Mouse (Mus musculus): ENCODE measurements around the gene Pcif1. TPM values are rescaled to one million over a fixed set of nuclear protein-coding genes. Genes with fewer than 3 reads are reported as not detected.

Pcif1 gene
- polyA plus RNA-seq, 1 experiment from 2014 or later: 60.0 TPM

GRCm38 (mm10) chr2:164917371-164917770, 38.3 kb downstream of the Pcif1 start:
- ATAC-seq (ENCODE audit: low FRiP score): no peak
- no peak overlapping the region for H3K4me2 ChIP-seq (replicated peaks; ENCODE audit: low read depth, low read length)
- 62% methylated on average over 10 of the region's 10 CpGs for WGBS

DNA sequence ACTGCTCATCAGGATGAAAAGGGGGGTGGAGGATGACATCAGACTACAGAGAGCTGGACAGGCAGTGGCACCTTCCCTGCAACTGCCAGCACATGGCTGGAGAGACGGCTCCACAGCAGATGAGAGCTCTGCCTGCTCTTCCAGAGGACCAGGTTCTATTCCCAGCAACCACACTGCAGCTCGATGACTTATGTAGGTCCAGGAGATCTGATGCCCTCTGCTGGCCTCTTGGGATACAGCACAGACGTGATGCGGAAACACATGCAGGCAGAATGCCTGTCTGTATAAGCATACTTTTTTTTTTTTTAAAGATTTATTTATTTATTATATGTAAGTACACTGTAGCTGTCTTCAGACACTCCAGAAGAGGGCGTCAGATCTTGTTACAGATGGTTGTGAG, 39.2 kb downstream of the Pcif1 start:
- no peak overlapping the region for H3K4me3 ChIP-seq (ENCODE audit: low read depth, low read length)
- 63% methylated on average over 4 of the region's 5 CpGs for WGBS
- ATAC-seq (ENCODE audit: low FRiP score) (no peak), DNase-seq (ENCODE audit: low spot score) (peak; percentile 59)
- H3K9ac ChIP-seq (ENCODE audit: low read depth, low read length): no peak overlapping the region
- 0 out of 2 replicates have a peak, but pooled peaks cover 2% of the 10 kb centered on the region for H3K36me3 ChIP-seq (ENCODE audit: control insufficient read depth, insufficient read depth, low read length)
- H3K27me3 ChIP-seq (ENCODE audit: control insufficient read depth, insufficient read depth, low read length): no peaks in the 10 kb centered on the region
- H3K27ac ChIP-seq (ENCODE audit: low read depth, low read length): no peak overlapping the region
- no peak overlapping the region for H3K4me2 ChIP-seq (replicated peaks; ENCODE audit: low read depth, low read length)
- H3K4me1 ChIP-seq (replicated peaks; ENCODE audit: control insufficient read depth, insufficient read depth, low read length): no peaks in the 10 kb centered on the region
- H3K9me3 ChIP-seq (ENCODE audit: control insufficient read depth, low read length): no peaks in the 10 kb centered on the region

More at GRCm38 (mm10) chr2:164917371-164917770, 38.3 kb downstream of the Pcif1 start:
- no peak for DNase-seq (ENCODE audit: low spot score)
- no peak overlapping the region for H3K4me3 ChIP-seq (ENCODE audit: low read depth, low read length)
- H3K36me3 ChIP-seq (ENCODE audit: control insufficient read depth, insufficient read depth, low read length): 0 out of 2 replicates have a peak, but pooled peaks cover 2% of the 10 kb centered on the region
- no peak overlapping the region for H3K9ac ChIP-seq (ENCODE audit: low read depth, low read length)
- H3K27ac ChIP-seq (ENCODE audit: low read depth, low read length): no peak overlapping the region
- no peaks in the 10 kb centered on the region for H3K4me1 ChIP-seq (replicated peaks; ENCODE audit: control insufficient read depth, insufficient read depth, low read length)
- no peaks in the 10 kb centered on the region for H3K9me3 ChIP-seq (ENCODE audit: control insufficient read depth, low read length)
- H3K27me3 ChIP-seq (ENCODE audit: control insufficient read depth, insufficient read depth, low read length): no peaks in the 10 kb centered on the region

GRCm38 (mm10) chr2:164921984-164922383, 42.9 kb downstream of the Pcif1 start:
- H3K27me3 ChIP-seq (ENCODE audit: control insufficient read depth, insufficient read depth, low read length): no peaks in the 10 kb centered on the region

DNA sequence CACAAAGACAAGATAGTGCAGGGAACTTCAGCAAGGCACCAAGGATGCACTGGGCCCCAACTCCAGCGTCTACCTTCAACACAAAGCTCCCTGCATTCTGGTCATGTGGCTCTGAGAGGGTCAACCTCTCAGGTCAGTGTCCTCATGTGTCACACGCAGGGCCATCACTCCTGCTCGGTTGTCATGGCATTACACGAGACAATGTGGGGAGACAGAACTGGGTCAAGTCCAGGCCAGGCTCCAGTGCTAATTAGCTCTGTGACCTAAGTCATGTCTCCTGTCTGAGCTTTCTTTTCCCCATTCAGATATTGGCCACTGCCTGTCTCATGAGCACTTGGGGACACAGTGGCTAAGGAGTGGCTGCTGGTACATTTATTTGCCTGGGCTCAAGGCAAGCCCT, 44.2 kb downstream of the Pcif1 start:
- DNase-seq (ENCODE audit: low spot score): no peak
- Histone ChIP-seq H3K9me3 (ENCODE audit: control insufficient read depth, low read length) (no peaks in the 10 kb centered on the region), H3K36me3 (ENCODE audit: control insufficient read depth, insufficient read depth, low read length) (0 out of 2 replicates have a peak, but pooled peaks cover 2% of the 10 kb centered on the region), H3K4me3 (ENCODE audit: low read depth, low read length) (no peak overlapping the region), H3K9ac (ENCODE audit: low read depth, low read length) (no peak overlapping the region), H3K4me1 (replicated peaks; ENCODE audit: control insufficient read depth, insufficient read depth, low read length) (0 out of 2 replicates have a peak, but pooled peaks cover 2% of the 10 kb centered on the region), H3K27me3 (ENCODE audit: control insufficient read depth, insufficient read depth, low read length) (no peaks in the 10 kb centered on the region), H3K4me2 (replicated peaks; ENCODE audit: low read depth, low read length) (no peak overlapping the region), H3K27ac (ENCODE audit: low read depth, low read length) (no peak overlapping the region)
- ATAC-seq (ENCODE audit: low FRiP score): no peak
- WGBS: 48% methylated on average over 4 of the region's 4 CpGs

More at GRCm38 (mm10) chr2:164921984-164922383, 42.9 kb downstream of the Pcif1 start:
- 57% methylated on average over 7 of the region's 7 CpGs for WGBS
- H3K4me3 ChIP-seq (ENCODE audit: low read depth, low read length): no peak overlapping the region
- DNase-seq (ENCODE audit: low spot score) (no peak), ATAC-seq (ENCODE audit: low FRiP score) (no peak)
- H3K4me1 ChIP-seq (replicated peaks; ENCODE audit: control insufficient read depth, insufficient read depth, low read length): 0 out of 2 replicates have a peak, but pooled peaks cover 2% of the 10 kb centered on the region
- H3K27ac ChIP-seq (ENCODE audit: low read depth, low read length): no peak overlapping the region
- H3K9me3 ChIP-seq (ENCODE audit: control insufficient read depth, low read length): no peaks in the 10 kb centered on the region
- H3K36me3 ChIP-seq (ENCODE audit: control insufficient read depth, insufficient read depth, low read length): 0 out of 2 replicates have a peak, but pooled peaks cover 2% of the 10 kb centered on the region
- no peak overlapping the region for H3K9ac ChIP-seq (ENCODE audit: low read depth, low read length)
- H3K4me2 ChIP-seq (replicated peaks; ENCODE audit: low read depth, low read length): no peak overlapping the region

DNA sequence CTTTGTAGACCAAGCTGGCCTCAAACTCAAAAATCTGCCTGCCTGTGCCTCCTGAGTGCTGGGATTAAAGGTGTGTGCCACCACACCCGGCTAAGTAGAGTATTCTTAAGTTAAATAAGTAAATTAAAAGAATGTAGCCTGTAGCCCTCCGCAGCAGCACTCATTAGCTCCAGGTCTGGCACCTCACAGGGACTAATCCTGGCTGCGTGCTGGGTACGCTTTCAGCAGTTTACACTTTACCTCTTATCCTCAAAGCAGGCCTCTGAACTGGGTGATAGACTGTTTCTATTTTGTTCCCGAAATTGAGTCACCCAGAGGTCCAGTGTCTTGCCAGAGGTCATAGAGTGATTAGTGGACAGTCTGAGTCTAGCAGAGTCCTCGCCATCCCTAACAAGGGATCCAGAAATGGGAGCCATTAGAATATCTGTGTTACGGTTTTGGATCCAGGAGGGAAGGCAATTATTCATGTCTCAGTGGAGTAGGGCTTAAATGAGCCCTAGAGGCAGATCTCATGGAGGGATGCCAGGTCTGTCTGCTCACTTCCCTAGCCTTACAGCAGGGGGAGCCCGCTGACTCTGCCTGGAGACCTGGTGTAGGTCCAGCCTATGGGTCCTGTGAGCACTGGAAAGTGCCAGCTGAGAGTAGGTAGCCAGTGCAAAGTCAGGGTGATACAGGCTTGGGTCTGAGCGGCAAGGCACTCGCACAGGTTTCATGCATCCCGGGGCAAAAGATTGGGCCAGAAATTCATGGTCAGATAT, 45.2 kb downstream of the Pcif1 start:
- ATAC-seq (ENCODE audit: low FRiP score): peak; percentile 49; the same call in 1 of the 2 replicates
- H3K27me3 ChIP-seq (ENCODE audit: control insufficient read depth, insufficient read depth, low read length): no peaks in the 10 kb centered on the region
- no peaks in the 10 kb centered on the region for H3K9me3 ChIP-seq (ENCODE audit: control insufficient read depth, low read length)
- 0 out of 2 replicates have a peak, but pooled peaks cover 2% of the 10 kb centered on the region for H3K4me1 ChIP-seq (replicated peaks; ENCODE audit: control insufficient read depth, insufficient read depth, low read length)
- H3K36me3 ChIP-seq (ENCODE audit: control insufficient read depth, insufficient read depth, low read length): 0 out of 2 replicates have a peak, but pooled peaks cover 2% of the 10 kb centered on the region
- peak; percentile 82 for DNase-seq (ENCODE audit: low spot score)
- no peak overlapping the region for H3K4me2 ChIP-seq (replicated peaks; ENCODE audit: low read depth, low read length)
- H3K4me3 ChIP-seq (ENCODE audit: low read depth, low read length): no peak overlapping the region
- no peak overlapping the region for H3K9ac ChIP-seq (ENCODE audit: low read depth, low read length)
- 43% methylated on average over 11 of the region's 11 CpGs for WGBS
- no peak overlapping the region for H3K27ac ChIP-seq (ENCODE audit: low read depth, low read length)

GRCm38 (mm10) chr2:164930706-164931581, 51.8 kb downstream of the Pcif1 start:
- no peaks in the 10 kb centered on the region for H3K4me1 ChIP-seq (replicated peaks; ENCODE audit: control insufficient read depth, insufficient read depth, low read length)
- no peaks in the 10 kb centered on the region for H3K9me3 ChIP-seq (ENCODE audit: control insufficient read depth, low read length)
- no peaks in the 10 kb centered on the region for H3K36me3 ChIP-seq (ENCODE audit: control insufficient read depth, insufficient read depth, low read length)
- DNase-seq (ENCODE audit: low spot score) (no peak), ATAC-seq (ENCODE audit: low FRiP score) (no peak)
- H3K4me2 ChIP-seq (replicated peaks; ENCODE audit: low read depth, low read length): no peak overlapping the region
- 62% methylated on average over 11 of the region's 11 CpGs for WGBS
- H3K27me3 ChIP-seq (ENCODE audit: control insufficient read depth, insufficient read depth, low read length): no peaks in the 10 kb centered on the region
- no peak overlapping the region for H3K4me3 ChIP-seq (ENCODE audit: low read depth, low read length)
- no peak overlapping the region for H3K27ac ChIP-seq (ENCODE audit: low read depth, low read length)
- no peak overlapping the region for H3K9ac ChIP-seq (ENCODE audit: low read depth, low read length)

DNA sequence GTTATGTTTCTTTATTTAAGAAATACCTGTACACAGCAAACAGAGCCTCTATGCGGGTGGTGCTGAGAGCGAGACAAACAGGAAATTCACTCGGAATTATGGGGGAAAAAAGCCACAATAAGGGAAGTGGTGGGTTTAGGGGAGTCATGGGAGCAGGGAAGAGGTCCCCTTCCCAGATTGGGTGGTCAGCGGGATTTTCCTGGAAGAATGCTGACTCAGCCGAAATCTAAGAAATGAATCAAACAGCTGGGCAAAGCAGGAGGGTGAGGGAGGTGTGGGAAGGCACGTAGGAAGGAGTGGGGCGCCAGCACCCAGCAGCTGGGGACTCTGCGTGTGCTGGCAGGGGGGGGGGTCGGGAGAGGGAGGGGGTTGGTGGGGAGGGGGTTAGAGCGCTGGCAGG, 54.4 kb downstream of the Pcif1 start:
- Histone ChIP-seq H3K27me3 (ENCODE audit: control insufficient read depth, insufficient read depth, low read length) (peaks cover 11% of the 10 kb centered on the region; the same call in 1 of the 2 replicates), H3K9ac (ENCODE audit: low read depth, low read length) (no peak overlapping the region)
- DNase-seq (ENCODE audit: low spot score): no peak

DNA sequence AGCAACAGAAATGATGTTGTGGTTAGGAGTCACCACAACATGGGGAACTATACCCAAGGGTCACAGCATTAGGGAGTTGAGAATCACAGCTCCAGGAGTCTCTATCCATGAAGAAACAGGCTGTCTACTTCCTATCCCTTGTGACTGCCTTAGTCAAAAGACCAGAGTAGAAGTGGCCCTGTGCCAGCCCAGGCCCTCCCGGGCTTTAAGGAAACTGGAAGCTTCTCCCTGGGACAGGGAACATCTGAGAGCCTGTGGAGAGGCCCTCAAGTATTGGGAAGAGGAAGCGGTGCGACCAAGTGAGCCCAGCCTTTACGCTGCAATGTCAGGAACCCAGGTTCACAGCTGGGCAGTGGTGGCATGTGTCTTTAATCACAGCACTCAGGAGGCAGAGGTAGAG, 56.9 kb downstream of the Pcif1 start:
- Histone ChIP-seq H3K27me3 (ENCODE audit: control insufficient read depth, insufficient read depth, low read length) (peaks cover 27% of the 10 kb centered on the region), H3K27ac (ENCODE audit: low read depth, low read length) (no peak overlapping the region), H3K36me3 (ENCODE audit: control insufficient read depth, insufficient read depth, low read length) (no peaks in the 10 kb centered on the region), H3K4me3 (ENCODE audit: low read depth, low read length) (no peak overlapping the region), H3K4me1 (replicated peaks; ENCODE audit: control insufficient read depth, insufficient read depth, low read length) (peaks cover 7% of the 10 kb centered on the region; the same call in 1 of the 2 replicates), H3K9ac (ENCODE audit: low read depth, low read length) (no peak overlapping the region), H3K4me2 (replicated peaks; ENCODE audit: low read depth, low read length) (no peak overlapping the region), H3K9me3 (ENCODE audit: control insufficient read depth, low read length) (no peaks in the 10 kb centered on the region)
- no peak for ATAC-seq (ENCODE audit: low FRiP score)
- WGBS: 88% methylated on average over 4 of the region's 4 CpGs
- no peak for DNase-seq (ENCODE audit: low spot score)

More for the DNA sequence above, 54.4 kb downstream of the Pcif1 start:
- H3K4me2 ChIP-seq (replicated peaks; ENCODE audit: low read depth, low read length): no peak overlapping the region
- 47% methylated on average over 7 of the region's 10 CpGs for WGBS
- H3K9me3 ChIP-seq (ENCODE audit: control insufficient read depth, low read length): no peaks in the 10 kb centered on the region
- no peak overlapping the region for H3K27ac ChIP-seq (ENCODE audit: low read depth, low read length)
- no peak for ATAC-seq (ENCODE audit: low FRiP score)
- H3K4me3 ChIP-seq (ENCODE audit: low read depth, low read length): no peak overlapping the region
- H3K36me3 ChIP-seq (ENCODE audit: control insufficient read depth, insufficient read depth, low read length): no peaks in the 10 kb centered on the region
- no peaks in the 10 kb centered on the region for H3K4me1 ChIP-seq (replicated peaks; ENCODE audit: control insufficient read depth, insufficient read depth, low read length)

All from hindbrain, embryonic 11.5 days (tissue).